Mouse (Mus musculus) olfactory bulb, adult 2 months (tissue): ENCODE data around the gene Gm12216.

Experiments used
- CTCF ChIP-seq: fragments of 200-500 bp; IDR thresholded peaks from 2 replicates; pipeline ENCODE4 v1.5.1; 2012; ENCODE audit warnings: low read depth, mild to moderate bottlenecking, low read length, moderate library complexity; ENCODE audit not compliant: insufficient read depth
- POLR2A ChIP-seq: fragments of 200-500 bp; IDR thresholded peaks from 2 replicates; pipeline ENCODE4 v1.6.1; 2012; ENCODE audit warnings: mild to moderate bottlenecking, low read depth, low read length, moderate library complexity; ENCODE audit not compliant: insufficient read depth

DNA sequence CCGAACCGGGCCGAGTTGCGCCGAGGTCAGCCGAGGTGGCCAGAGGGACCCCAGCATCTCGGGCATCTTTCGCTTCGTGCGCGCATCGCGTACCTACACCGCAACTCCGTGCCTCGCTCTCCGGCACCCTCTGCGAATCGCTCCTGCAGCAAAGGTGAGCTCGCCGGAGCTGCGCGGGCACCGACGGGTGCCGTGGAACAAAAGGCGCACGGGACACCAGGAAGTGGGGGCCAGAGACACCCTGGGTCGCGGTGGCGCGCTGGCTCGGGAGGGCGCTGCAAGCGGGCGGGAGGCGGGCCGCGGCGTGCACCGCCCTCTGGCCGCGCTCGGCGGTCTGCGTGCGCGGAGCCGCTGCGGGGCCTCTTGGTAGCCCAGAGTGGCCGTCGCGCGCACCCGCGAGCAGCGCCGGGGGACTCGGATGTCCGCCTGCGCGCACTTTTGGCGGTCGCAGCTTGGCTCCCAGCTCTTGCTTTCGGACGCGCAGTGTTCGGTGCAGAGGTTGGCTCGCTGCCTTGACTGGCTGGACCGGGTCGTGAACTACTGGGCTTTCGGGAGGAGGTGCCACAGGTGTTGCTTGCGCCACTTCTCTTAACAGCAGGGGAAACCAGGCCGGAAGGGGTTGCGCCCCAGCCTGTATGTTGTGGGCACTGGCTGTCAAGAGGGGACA, 88.8 kb downstream of the Gm12216 start:
- no peak for TF ChIP-seq CTCF
- TF ChIP-seq POLR2A = 0 out of 2 replicates have a peak, but pooled peaks have one; percentile 5
